Mouse (Mus musculus) liver, embryonic 12.5 days (tissue): ENCODE data around the gene Ech1. TPM values are rescaled to one million over a fixed set of nuclear protein-coding genes. Genes with fewer than 3 reads are reported as not detected.

ENCODE experiments used
- ATAC-seq: fragments of 200-750 bp; cut with Nextera tagmentation; 2 replicates; pipeline ENCODE4 v1.8.0; 2017; ENCODE audit warnings: moderate number of reproducible peaks, mild to moderate bottlenecking, moderate library complexity
- H3K27ac ChIP-seq: fragments of 300-500 bp; sonication (generic); 2 replicates; pipeline ENCODE4 v1.5.1; 2016; ENCODE audit warnings: mild to moderate bottlenecking
- H3K27me3 ChIP-seq: fragments of 300-500 bp; sonication (generic); replicated peaks from 2 replicates; pipeline ENCODE4 v1.6.1; 2016; ENCODE audit warnings: mild to moderate bottlenecking, moderate library complexity
- H3K36me3 ChIP-seq: fragments of 300-500 bp; sonication (generic); 2 replicates; pipeline ENCODE4 v1.6.1; 2016; ENCODE audit warnings: mild to moderate bottlenecking, moderate library complexity
- H3K4me1 ChIP-seq: fragments of 300-500 bp; sonication (generic); 2 replicates; pipeline ENCODE4 v1.6.1; 2016
- H3K4me2 ChIP-seq: fragments of 300-500 bp; sonication (generic); 2 replicates; pipeline ENCODE4 v1.6.1; 2016; ENCODE audit warnings: mild to moderate bottlenecking, moderate library complexity
- H3K4me3 ChIP-seq: fragments of 300-500 bp; sonication (generic); 2 replicates; pipeline ENCODE4 v1.5.1; 2016; ENCODE audit warnings: mild to moderate bottlenecking, moderate library complexity
- H3K9ac ChIP-seq: fragments of 300-500 bp; sonication (generic); 2 replicates; pipeline ENCODE4 v1.6.1; 2016; ENCODE audit warnings: mild to moderate bottlenecking, moderate library complexity
- H3K9me3 ChIP-seq: fragments of 300-500 bp; sonication (generic); replicated peaks from 2 replicates; pipeline ENCODE4 v1.6.1; 2016; ENCODE audit warnings: mild to moderate bottlenecking, moderate library complexity
- WGBS: fragments of 180-500 bp; shearing (Covaris S2); methylation state at CpG from one replicate; pipeline ENCODE4 v1.1.7; 2016; ENCODE audit not compliant: insufficient replicate concordance; 5-methylcytosine and 5-hydroxymethylcytosine counted together
- polyA plus RNA-seq: library from polyadenylated mRNA; unstranded; fragments of >200 nt; fragmentation: Nextera tagmentation; extraction: Ambion mirVana; gene quantifications from 2 replicates; pipeline ENCODE4 v1.2.1, GENCODE M21; 2016

The Ech1 gene
- polyA plus RNA-seq, 1 experiment from 2014 or later, result 72.3 TPM

DNA sequence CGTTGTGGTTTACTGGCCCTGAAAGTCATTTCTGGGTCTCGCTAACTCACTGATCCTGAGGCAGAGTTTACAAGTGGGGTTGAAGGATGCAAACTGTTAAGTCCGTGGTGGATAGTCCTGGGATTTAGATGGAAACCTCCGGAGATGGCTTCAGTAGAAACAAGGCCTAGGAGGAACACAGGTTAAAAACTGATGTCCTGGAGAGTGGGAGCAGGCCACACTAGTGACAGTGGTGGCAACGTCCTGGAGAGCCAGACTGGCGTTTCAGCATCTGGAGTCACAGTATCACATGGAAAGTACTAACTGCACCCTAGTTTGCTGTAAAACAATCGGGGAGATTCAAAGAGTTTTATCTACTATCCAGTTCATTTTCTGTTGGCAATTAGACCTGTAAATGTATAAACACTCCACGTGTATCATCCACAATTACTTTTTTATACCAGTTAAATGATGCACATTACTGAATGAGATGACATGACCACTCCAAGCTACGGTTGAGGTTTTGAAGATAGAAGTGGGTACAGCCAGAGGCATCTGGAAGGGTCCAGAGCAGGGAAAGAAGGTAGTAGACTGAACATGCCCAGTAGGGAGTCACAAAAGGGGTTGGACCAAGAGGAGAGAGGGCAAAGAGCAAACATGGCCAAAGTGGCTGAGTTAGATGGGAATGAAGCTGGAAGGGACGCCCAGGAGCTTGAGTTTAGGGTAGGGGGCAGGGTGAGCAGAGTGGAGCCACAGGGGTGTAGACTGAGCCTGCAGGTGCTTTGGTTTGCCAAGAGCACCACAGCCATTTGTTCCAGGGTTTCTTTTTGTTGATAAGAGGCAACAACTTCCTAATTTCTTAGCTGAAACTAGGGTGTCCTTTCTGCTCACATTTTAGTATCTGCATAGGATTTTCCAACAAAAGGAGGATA, 1.8 kb upstream of the Ech1 start:
- no peak for ATAC-seq
- Histone ChIP-seq H3K27ac (peak overlapping the region; percentile 76), H3K4me2 (no peak overlapping the region), H3K36me3 (peaks cover 51% of the 10 kb centered on the region), H3K9ac (no peak overlapping the region), H3K27me3 (no peaks in the 10 kb centered on the region), H3K9me3 (no peaks in the 10 kb centered on the region), H3K4me3 (no peak overlapping the region), H3K4me1 (peaks cover 79% of the 10 kb centered on the region)
- 44% methylated on average over 10 of the region's 10 CpGs for WGBS

DNA sequence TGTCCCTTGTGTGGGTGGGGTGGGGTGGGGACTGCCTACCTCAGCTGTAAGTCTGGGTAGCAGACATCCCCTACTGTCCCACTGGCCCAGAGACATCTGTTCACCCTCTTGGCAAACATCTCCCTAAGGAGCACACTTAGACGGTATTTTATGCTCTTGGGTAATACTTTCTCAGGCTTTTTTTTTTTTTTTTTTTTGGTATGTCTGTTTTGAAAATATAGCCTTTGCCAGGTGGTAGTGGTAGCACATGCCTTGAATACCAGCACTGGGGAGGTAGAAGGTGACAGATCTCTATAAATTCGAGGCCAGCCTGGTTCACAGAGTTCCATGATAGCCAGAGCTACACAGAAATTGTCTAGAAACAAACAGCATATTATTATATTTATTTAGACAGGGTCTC, 1.1 kb upstream of the Ech1 start:
- H3K27ac ChIP-seq, result peak overlapping the region; percentile 76
- H3K4me3 ChIP-seq, result no peak overlapping the region
- ATAC-seq, result no peak
- H3K27me3 ChIP-seq, result no peaks in the 10 kb centered on the region
- H3K4me1 ChIP-seq, result peaks cover 72% of the 10 kb centered on the region
- peaks cover 44% of the 10 kb centered on the region for H3K36me3 ChIP-seq
- H3K9ac ChIP-seq, result no peak overlapping the region
- H3K9me3 ChIP-seq, result no peaks in the 10 kb centered on the region
- no peak overlapping the region for H3K4me2 ChIP-seq
- WGBS, result 40% methylated on average over 2 of the region's 2 CpGs

GRCm38 (mm10) chr7:28825686-28826401, 827 bp downstream of the Ech1 start:
- peak overlapping the region; percentile 76 for H3K27ac ChIP-seq
- no peaks in the 10 kb centered on the region for H3K9me3 ChIP-seq
- peaks cover 65% of the 10 kb centered on the region for H3K4me1 ChIP-seq
- peak; percentile 56 for ATAC-seq
- peak overlapping the region; percentile 64 for H3K4me3 ChIP-seq
- H3K36me3 ChIP-seq, result peaks cover 42% of the 10 kb centered on the region
- no peaks in the 10 kb centered on the region for H3K27me3 ChIP-seq
- H3K9ac ChIP-seq, result peak overlapping the region; percentile 78
- 36% methylated on average over 11 of the region's 11 CpGs for WGBS
- peak overlapping the region; percentile 79 for H3K4me2 ChIP-seq

DNA sequence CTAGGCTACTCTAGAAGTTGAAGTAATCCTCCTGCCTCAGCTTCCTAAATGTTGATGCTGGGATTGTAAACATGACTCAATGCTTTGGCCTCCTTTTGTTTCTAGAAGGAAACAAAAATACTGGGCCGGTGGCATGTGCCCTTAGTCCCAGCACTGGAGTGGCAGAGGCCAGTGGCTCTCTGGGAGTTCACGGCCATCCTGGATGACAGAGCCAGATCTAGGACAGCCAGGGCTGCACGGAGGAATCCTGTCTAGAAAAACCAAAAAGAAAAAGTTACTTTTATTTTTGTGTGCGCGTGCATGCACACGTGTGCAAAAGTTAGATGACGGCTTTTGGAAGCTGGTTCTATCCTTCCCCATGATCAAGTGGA, 1.4 kb downstream of the Ech1 start:
- H3K4me1 ChIP-seq, result peaks cover 66% of the 10 kb centered on the region

GRCm38 (mm10) chr7:28827338-28827737, 2.3 kb downstream of the Ech1 start:
- H3K4me2 ChIP-seq, result no peak overlapping the region
- no peaks in the 10 kb centered on the region for H3K27me3 ChIP-seq
- no peaks in the 10 kb centered on the region for H3K9me3 ChIP-seq
- H3K27ac ChIP-seq, result no peak overlapping the region
- H3K36me3 ChIP-seq, result peaks cover 39% of the 10 kb centered on the region
- no peak overlapping the region for H3K9ac ChIP-seq
- H3K4me3 ChIP-seq, result no peak overlapping the region
- WGBS, result 67% methylated on average over 3 of the region's 3 CpGs
- peaks cover 69% of the 10 kb centered on the region for H3K4me1 ChIP-seq
- no peak for ATAC-seq

More for the DNA sequence above, 1.4 kb downstream of the Ech1 start:
- H3K9ac ChIP-seq, result no peak overlapping the region
- no peaks in the 10 kb centered on the region for H3K27me3 ChIP-seq
- no peak for ATAC-seq
- H3K4me2 ChIP-seq, result peak overlapping the region; percentile 79
- peak overlapping the region; percentile 76 for H3K27ac ChIP-seq
- WGBS, result 87% methylated on average over 7 of the region's 7 CpGs
- no peak overlapping the region for H3K4me3 ChIP-seq
- peaks cover 42% of the 10 kb centered on the region for H3K36me3 ChIP-seq
- no peaks in the 10 kb centered on the region for H3K9me3 ChIP-seq

DNA sequence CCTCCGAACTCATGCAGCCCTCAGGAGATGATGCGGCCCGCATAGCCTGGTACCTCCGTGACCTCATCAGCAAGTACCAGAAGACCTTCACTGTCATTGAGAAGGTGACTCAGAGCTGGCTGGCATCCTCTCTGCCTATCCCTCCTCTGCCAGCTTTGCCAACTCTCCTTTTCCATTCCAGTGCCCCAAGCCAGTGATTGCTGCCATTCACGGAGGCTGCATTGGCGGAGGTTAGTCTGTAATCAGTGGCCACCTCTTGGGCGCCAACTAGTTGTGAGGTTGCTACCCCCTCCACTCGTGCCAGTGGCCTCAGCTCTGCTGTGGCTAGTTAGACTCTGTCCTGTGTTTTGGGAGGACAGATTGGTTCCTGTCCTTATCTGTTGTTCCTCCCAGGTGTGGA, 4.8 kb downstream of the Ech1 start:
- H3K27ac ChIP-seq, result no peak overlapping the region
- no peak overlapping the region for H3K4me3 ChIP-seq
- H3K9me3 ChIP-seq, result no peaks in the 10 kb centered on the region
- H3K36me3 ChIP-seq, result peaks cover 31% of the 10 kb centered on the region
- no peak for ATAC-seq
- H3K4me1 ChIP-seq, result peaks cover 52% of the 10 kb centered on the region
- 84% methylated on average over 8 of the region's 8 CpGs for WGBS
- no peaks in the 10 kb centered on the region for H3K27me3 ChIP-seq
- no peak overlapping the region for H3K9ac ChIP-seq
- H3K4me2 ChIP-seq, result no peak overlapping the region

GRCm38 (mm10) chr7:28830981-28831380, 6.0 kb downstream of the Ech1 start:
- Histone ChIP-seq H3K27me3 (no peaks in the 10 kb centered on the region), H3K9ac (no peak overlapping the region), H3K4me3 (no peak overlapping the region), H3K4me1 (peaks cover 44% of the 10 kb centered on the region), H3K4me2 (0 out of 2 replicates have a peak overlapping the region, but pooled peaks have one; percentile 0), H3K36me3 (peaks cover 31% of the 10 kb centered on the region), H3K27ac (0 out of 2 replicates have a peak overlapping the region, but pooled peaks have one; percentile 2), H3K9me3 (no peaks in the 10 kb centered on the region)
- WGBS, result 63% methylated on average over 5 of the region's 5 CpGs
- no peak for ATAC-seq

DNA sequence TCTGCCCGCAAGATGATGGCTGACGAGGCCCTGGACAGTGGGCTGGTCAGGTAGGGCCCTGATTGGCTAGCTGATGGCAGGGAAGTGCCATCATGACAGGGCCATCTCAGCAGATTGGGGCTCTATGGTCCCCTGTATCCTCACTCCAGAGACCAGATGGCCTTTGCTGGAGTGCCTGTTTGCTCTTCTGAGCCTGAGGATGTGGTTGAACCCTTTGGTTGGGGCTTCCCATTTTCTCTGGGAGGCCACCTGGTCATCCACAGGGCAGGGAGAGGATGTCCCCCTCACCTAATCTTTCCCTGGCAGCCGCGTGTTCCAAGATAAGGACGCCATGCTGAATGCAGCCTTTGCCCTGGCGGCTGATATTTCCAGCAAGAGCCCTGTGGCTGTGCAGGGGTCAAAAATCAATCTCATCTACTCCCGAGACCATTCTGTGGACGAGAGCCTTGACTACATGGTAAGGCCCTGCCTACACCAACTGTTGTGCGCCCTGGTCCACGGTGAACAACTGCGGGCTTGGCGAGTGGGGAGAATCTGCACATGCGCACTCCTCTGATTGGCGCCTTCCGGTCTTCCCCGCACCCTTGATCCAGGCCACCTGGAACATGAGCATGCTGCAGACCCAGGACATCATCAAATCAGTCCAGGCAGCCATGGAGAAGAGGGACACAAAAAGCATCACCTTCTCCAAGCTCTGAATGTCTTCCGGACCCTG, 6.6 kb downstream of the Ech1 start:
- 0 out of 2 replicates have a peak overlapping the region, but pooled peaks have one; percentile 2 for H3K9ac ChIP-seq
- no peaks in the 10 kb centered on the region for H3K27me3 ChIP-seq
- peaks cover 31% of the 10 kb centered on the region for H3K36me3 ChIP-seq
- H3K9me3 ChIP-seq, result no peaks in the 10 kb centered on the region
- peaks cover 38% of the 10 kb centered on the region for H3K4me1 ChIP-seq
- H3K4me2 ChIP-seq, result 0 out of 2 replicates have a peak overlapping the region, but pooled peaks have one; percentile 0
- 67% methylated on average over 17 of the region's 17 CpGs for WGBS
- no peak overlapping the region for H3K4me3 ChIP-seq
- ATAC-seq, result peak; percentile 50; the same call in 1 of the 2 replicates
- no peak overlapping the region for H3K27ac ChIP-seq

GRCm38 (mm10) chr7:28832137-28832536, 7.1 kb downstream of the Ech1 start:
- H3K27ac ChIP-seq, result no peak overlapping the region
- ATAC-seq, result no peak
- H3K4me3 ChIP-seq, result no peak overlapping the region
- H3K9me3 ChIP-seq, result no peaks in the 10 kb centered on the region
- no peak overlapping the region for H3K4me2 ChIP-seq
- no peak overlapping the region for H3K9ac ChIP-seq
- H3K27me3 ChIP-seq, result no peaks in the 10 kb centered on the region
- H3K36me3 ChIP-seq, result peaks cover 31% of the 10 kb centered on the region
- H3K4me1 ChIP-seq, result peaks cover 37% of the 10 kb centered on the region
- WGBS, result 48% methylated on average over 6 of the region's 6 CpGs

- WGBS, result 64% methylated on average over 6 of the region's 6 CpGs
- H3K27ac ChIP-seq, result no peak within 1 kb of the TSS
- no peaks in the 10 kb centered on the region for H3K27me3 ChIP-seq
- peaks cover 33% of the 10 kb centered on the region for H3K4me1 ChIP-seq
- ATAC-seq, result no peak
- H3K9ac ChIP-seq, result no peak within 1 kb of the TSS
- H3K36me3 ChIP-seq, result peaks cover 29% of the 10 kb centered on the region
- no peaks in the 10 kb centered on the region for H3K9me3 ChIP-seq
- H3K4me2 ChIP-seq, result no peak within 1 kb of the TSS
- H3K4me3 ChIP-seq, result no peak within 1 kb of the TSS
These were observed 8.8 kb downstream of the Ech1 start, which contains the start of gene Lgals4 for GRCm38 (mm10) chr7:28833723-28834347. TSS of gene Lgals4 (plus strand) at chr7:28833854.

- Histone ChIP-seq H3K4me3 (no peak overlapping the region), H3K9me3 (no peaks in the 10 kb centered on the region), H3K4me1 (peaks cover 11% of the 10 kb centered on the region), H3K27me3 (no peaks in the 10 kb centered on the region; the same call in 1 of the 2 replicates), H3K9ac (no peak overlapping the region), H3K27ac (no peak overlapping the region), H3K36me3 (peaks cover 2% of the 10 kb centered on the region), H3K4me2 (no peak overlapping the region)
- 63% methylated on average over 5 of the region's 5 CpGs for WGBS
- ATAC-seq, result no peak
These were observed 11.9 kb downstream of the Ech1 start for GRCm38 (mm10) chr7:28836936-28837335.
